Mouse (Mus musculus): Measurements from ENCODE around the gene Fgfr4.

DNA sequence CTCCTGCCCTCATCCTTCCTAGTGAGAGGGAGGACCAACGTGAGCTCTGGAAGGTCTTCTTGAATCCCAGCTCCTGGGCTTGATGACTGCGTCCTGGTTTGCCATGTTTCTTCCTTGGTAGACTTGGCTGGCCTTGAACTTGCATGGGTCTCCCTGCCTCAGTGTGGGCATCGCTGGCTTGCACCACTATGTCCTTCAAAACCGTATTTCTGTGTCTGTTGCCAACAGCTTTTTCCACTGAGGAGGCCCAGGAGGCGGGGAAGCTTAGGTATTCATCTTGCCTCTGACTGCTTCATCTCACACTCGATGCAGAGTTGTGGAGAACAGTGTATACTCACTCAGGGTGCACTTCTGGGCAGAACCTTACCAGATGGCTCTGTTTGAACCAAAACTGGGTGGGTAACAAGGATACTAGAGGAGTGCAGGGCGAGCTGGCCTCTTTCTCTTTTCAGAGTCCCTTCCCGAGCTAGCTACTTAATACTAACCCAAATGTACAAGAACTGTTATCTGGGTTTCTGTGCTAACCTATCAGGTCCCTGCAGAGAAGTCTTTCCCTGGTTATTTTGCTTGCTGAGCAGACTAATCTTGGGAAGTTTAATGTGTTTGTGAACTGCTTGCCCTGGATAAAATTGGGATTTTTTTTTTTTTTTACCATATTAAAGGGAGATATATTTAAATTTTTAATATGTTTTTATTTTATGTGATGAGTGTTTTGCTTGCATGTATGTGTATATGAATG is 46.3 kb upstream of the Fgfr4 start:
- no peak for TF ChIP-seq POLR2A (IDR thresholded peaks at IDR 0.05; ENCODE audit: extremely low read depth, insufficient read depth, low read length)
- TF ChIP-seq CTCF (IDR thresholded peaks at IDR 0.05; ENCODE audit: extremely low read depth, insufficient read depth, low read length), result no peak

All from cortical plate, adult 2 months (tissue).